Mouse (Mus musculus): ENCODE data around the gene Hebp1.

DNA sequence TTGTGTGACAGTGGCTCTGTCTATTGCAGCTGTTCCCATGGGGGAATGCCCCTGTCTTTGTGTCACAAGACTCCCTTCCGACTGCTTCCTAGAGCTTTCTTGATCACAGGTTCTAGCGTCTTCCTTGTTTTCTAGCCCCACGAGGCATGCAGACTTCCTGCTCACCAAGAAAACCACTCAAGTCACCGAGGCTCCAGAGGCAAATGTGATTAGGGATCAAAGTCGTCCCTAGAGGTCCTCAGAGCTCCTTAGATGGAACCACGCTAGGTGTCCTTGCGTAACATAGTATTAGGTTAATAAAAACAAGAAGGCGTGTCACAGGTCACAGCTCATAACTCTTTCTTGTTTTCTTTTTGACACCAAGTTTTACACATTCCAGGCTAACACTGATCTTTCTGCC lies 13.9 kb downstream of the Hebp1 start:
- TF ChIP-seq POLR2A (IDR thresholded peaks at IDR 0.05; ENCODE audit: borderline replicate concordance, low read depth, low read length) = no peak
- TF ChIP-seq CTCF (IDR thresholded peaks at IDR 0.05; ENCODE audit: low read depth, low read length) = no peak

Data from bone marrow macrophage, adult 2 months (primary cell).